Mouse (Mus musculus) liver, adult 2 months (tissue): ENCODE results near the gene Uqcc3.

Source experiments
- CTCF ChIP-seq: fragments of 200-500 bp; IDR thresholded peaks from 2 replicates; pipeline ENCODE4 v1.5.1; 2011; ENCODE audit warnings: low read depth, low read length, control low read depth
- POLR2A ChIP-seq: fragments of 200-500 bp; IDR thresholded peaks from 2 replicates; pipeline ENCODE4 v1.6.1; 2011; ENCODE audit warnings: low read length, control low read depth; ENCODE audit not compliant: insufficient read depth; ENCODE audit errors: extremely low read depth

- no peak for TF ChIP-seq POLR2A
- TF ChIP-seq CTCF, result no peak
These were observed 27.6 kb downstream of the Uqcc3 start for GRCm38 (mm10) chr19:8853117-8853516.
